Mouse (Mus musculus): Measurements from ENCODE around the gene Prkaa1.
"Not testable (repeated sequence)": the region's sequence is repeated elsewhere in the genome, so short reads cannot be mapped to it uniquely, and the experiment has no call there.

Gene Prkaa1

DNA sequence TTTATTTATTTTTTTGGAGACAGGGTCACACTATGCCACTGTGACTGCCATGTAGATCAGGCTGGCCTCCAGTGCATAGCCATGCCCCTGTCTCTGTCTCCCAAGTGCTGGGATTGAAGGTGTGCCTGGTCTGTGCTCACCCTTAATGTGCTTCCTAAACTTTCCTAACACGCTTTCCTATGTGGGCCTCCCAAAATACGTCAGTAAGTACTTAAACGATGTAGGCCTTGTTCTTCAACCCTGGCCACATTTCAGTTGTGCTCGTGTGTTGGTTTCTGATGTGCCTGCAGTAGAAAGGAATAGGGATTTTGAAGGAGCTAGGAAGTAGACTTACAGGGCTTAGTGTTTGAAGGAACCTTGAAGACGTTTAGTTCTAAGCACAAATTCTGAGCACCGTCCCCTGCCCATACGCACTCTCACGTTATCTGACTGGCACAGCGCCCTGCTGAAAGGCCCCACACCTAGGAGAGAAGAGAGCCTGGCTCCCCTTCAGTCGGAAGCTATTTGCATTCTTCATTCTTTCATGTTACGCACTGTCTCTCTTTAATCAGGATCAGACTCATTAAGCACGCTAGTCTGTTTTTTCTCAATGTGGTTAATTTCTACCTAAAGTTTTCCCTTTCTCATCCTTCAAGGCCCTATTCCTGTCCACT lies 21.6 kb downstream of the Prkaa1 start:
- DNase-seq (ENCODE audit: low read depth, low spot score): no peak

DNA sequence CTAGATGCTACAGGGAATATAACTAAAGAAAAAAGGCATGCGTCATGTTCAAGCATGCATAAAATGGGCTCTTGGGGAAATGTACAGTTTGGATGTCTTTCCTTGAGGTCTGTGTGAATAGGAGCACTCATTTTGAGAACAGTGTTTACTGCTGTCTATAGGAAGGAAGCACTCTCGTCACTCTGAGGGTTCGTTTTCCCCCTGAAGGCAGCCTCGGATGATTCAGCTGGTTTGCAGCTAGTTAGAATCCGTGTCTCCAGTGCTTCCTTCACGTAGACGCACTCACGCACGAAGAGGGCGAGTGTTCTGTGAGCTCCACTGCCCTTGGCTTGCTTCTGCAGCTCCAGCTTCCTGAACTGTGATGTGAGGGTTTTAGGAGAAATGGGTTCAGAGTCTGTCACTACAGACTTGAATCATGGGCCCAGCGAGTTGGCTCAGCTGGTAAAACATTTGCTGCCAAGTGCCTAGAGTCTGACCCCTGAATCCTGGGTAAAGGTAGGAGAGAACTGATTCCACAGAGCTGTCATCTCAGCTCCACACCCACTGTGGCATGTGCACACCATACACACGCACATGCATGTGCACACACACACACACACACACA lies 29.7 kb downstream of the Prkaa1 start:
- DNase-seq (ENCODE audit: low read depth, low spot score): no peak

GRCm38 (mm10) chr15:5184668-5185330 lies 41.1 kb downstream of the Prkaa1 start:
- peak; percentile 21 for DNase-seq (ENCODE audit: low read depth, low spot score)

- peak; percentile 67 for DNase-seq (ENCODE audit: low read depth, low spot score)
Observed at GRCm38 (mm10) chr15:5185366-5186292, 42.0 kb downstream of the Prkaa1 start, which contains the start of gene Ttc33. Gene Ttc33 (plus strand): TSS chr15:5185525.

DNA sequence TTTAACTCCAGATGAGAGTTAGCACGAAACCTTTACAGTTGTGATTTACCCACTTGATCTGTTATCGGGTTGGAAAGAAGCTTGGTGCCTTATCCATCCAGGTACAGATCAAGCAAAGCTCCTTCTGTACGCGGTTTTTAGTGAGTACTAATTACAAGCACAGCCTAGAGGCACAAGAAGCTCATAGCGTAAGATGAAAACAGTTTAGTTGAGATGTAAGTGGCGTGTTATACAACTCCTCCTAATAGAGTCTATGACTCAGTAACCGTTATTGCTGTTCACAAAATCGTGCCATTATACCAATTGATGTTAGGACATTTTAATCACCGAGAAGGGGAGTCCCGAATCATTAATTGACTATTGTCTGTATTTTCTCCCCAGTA lies 42.6 kb downstream of the Prkaa1 start:
- no peak for DNase-seq (ENCODE audit: low read depth, low spot score)

DNA sequence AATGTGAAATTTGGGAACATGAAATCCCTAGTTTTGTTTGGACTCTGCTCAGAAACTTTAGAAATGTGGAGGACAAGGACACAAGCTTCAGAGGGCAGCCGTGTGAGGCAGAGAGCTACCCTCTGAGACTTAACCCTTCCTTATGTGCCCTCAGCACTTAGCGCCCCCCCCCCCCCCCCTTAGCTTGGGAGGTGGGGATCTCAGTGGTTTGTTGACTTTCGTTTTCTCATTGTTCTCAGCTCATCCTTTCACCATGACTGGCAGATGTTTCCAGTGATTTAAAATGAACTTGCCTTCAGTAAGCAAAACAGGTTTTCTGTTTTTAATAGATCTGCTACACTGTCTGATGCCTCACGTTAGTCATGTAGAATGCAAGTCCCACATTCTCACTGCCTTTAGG lies 43.5 kb downstream of the Prkaa1 start:
- no peak for DNase-seq (ENCODE audit: low read depth, low spot score)

- DNase-seq (ENCODE audit: low read depth, low spot score): no peak
Observed at GRCm38 (mm10) chr15:5188029-5188428, 44.4 kb downstream of the Prkaa1 start.

DNA sequence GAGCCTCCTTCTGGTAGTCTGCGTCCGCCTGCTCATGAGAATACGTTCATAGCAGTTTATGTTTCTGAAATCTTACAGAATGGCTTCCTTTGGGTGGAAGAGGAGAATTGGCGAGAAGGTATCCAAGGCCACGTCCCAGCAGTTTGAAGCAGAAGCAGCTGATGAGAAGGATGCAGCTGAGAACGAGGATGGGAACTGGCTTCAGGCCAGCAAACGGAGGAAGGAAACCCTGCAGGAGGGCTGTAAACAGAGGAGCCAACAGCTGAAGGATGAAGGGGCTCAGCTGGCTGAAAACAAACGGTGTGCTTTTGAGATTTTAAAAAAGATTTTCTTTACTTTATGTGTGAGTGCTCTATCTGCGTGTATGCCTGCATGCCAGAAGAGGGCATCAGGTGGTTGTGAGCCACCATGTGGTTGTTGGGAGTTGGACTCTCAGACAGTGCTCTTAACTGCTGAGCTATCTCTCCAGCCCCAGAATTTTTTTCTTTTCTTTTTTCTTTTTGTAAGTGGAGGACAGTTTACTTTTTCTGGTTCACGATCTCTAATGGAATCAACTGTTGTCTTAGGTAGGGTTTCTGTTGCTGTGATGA lies 45.9 kb downstream of the Prkaa1 start:
- no peak for DNase-seq (ENCODE audit: low read depth, low spot score)

GRCm38 (mm10) chr15:5193833-5194232 lies 50.2 kb downstream of the Prkaa1 start:
- DNase-seq (ENCODE audit: low read depth, low spot score): no peak

GRCm38 (mm10) chr15:5194446-5194845 lies 50.8 kb downstream of the Prkaa1 start:
- DNase-seq (ENCODE audit: low read depth, low spot score): no peak

DNA sequence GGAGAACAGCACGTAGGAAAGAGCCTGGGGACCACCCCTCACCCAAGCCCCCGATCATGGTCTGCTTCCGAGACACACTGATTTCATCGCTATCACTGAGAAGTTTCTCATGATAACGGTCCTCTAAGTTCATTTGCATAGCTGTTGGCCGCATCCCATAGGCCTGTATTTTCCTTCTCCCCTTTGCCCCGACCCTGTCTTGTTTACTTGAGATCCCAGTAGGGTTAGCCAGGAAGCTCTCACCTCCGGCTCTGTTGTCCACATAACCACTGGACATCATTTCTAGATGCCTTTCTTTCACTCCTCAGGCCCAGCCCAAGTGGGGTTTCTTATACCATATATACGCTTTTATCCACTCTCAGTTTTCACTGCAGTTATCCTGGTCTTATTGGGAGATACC lies 51.3 kb downstream of the Prkaa1 start:
- no peak for DNase-seq (ENCODE audit: low read depth, low spot score)

DNA sequence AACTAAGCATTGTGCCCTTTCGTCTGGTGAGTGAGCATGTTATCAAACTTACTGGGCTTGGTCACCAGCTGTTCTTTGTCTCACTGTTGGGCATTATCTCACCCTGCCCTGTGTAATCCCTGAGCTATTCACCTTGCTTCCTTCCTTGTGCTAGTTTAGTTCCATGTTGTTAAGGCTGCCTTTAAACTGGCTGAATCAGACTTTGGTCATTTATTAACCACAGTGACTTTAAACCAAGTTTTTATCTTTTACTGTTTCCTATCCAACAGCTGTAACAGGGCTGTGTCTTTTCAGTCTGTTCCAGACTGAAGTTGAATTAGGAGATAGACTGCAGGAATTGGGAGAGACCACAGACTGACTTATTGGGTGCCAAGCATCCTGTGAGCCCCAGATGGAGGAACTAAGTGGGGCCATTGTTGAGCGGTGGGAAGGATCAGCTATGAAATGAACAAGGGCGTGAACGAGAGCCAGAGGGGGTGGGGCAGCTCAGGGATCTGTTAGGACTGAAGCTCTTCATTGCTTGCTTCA lies 52.4 kb downstream of the Prkaa1 start:
- no peak for DNase-seq (ENCODE audit: low read depth, low spot score)

DNA sequence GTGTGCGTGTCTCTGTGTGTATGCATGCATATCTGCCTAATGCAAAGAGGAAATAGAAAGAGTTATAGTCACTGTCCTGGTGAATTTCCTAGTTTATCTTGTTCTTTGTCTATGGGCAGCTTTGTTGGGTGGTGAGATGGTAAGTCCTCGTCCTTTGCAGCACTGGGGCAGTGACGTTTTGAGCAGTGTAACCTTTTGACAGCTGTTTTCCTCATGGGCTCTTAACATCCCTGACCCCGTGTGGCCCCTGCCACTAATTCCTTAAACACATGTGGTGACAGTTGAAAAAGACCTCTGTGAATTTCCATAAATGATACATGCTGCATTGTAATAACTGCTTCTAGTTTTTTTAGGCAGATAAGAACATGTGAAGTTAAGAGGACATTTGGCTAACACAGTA lies 53.0 kb downstream of the Prkaa1 start:
- no peak for DNase-seq (ENCODE audit: low read depth, low spot score)

- DNase-seq (ENCODE audit: low read depth, low spot score): no peak
Observed at GRCm38 (mm10) chr15:5205222-5205621, 61.6 kb downstream of the Prkaa1 start.

GRCm38 (mm10) chr15:5209116-5209515 lies 65.5 kb downstream of the Prkaa1 start:
- no peak for DNase-seq (ENCODE audit: low read depth, low spot score)

DNA sequence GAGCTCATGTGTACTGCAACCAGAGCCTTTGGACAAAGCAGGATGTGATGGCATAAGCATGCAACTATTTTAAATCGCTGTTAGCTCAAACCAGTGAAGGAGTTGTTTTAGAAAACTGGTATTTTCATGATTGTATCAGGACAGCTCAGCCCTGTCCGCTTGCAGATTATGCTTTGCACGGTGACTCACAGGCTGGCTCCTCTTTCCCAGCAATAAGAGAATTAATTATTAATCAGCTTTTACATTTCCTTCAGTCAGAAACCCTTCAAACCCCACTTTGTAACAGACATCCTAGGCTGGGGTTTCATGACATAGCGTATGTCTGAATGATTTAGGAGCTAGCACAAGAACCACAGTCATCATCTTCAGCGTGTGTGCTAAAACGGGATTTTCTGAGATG lies 76.8 kb downstream of the Prkaa1 start:
- DNase-seq (ENCODE audit: low read depth, low spot score): no peak

DNA sequence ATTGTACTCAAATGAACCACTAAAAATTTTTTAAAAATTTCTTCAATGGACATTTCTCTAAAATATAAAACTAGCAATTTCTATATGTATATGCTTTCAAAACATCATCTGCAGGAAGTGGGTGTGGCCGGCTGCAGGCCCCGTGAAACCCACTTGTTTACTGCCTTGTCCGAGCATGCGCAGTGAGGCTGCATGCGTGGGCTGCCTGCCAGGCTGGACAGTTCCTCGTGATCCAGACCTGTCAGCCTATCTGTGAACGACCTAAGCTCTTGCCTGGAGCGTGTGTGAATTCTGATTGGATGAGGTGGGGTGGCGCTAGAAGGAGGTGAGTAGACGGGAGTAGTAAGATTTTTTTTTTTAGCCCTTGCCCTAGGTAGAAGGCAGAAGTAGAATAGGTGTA lies 87.1 kb downstream of the Prkaa1 start:
- not testable (repeated sequence) for DNase-seq (ENCODE audit: low read depth, low spot score)
